Mouse (Mus musculus) MEL (cell line): ENCODE data around the gene Ormdl2. TPM values are rescaled to one million over a fixed set of nuclear protein-coding genes. Genes with fewer than 3 reads are reported as not detected.

ENCODE experiments used
- DNase-seq: peaks from one replicate; pipeline ENCODE4 v3.0.0; 2011; ENCODE audit warnings: low read depth, low spot score
- H3K27ac ChIP-seq: 2 replicates; pipeline ENCODE4 v1.5.1; 2012; ENCODE audit warnings: low read depth, mild to moderate bottlenecking, control low read depth, low read length, moderate library complexity; ENCODE audit not compliant: control insufficient read depth
- H3K27me3 ChIP-seq, 2 experiments: fragments of 150-350 bp in 1 of 2; sonication (generic) in 1 of 2; 2 replicates each; pipeline ENCODE4 v1.6.1; 2012; ENCODE audit warnings: low read length in 2 of 2, mild to moderate bottlenecking in 2 of 2, improper control_type of control experiment in 1 of 2, moderate library complexity in 1 of 2; ENCODE audit not compliant: insufficient read depth in 2 of 2, control insufficient read depth in 1 of 2
- H3K36me3 ChIP-seq, 2 experiments: 2 replicates each; pipeline ENCODE4 v1.6.1; 2012 to 2014; ENCODE audit warnings: low read length in 2 of 2, improper control_type of control experiment in 1 of 2, inconsistent platforms in 1 of 2, mild to moderate bottlenecking in 1 of 2; ENCODE audit not compliant: insufficient read depth in 2 of 2, control insufficient read depth in 1 of 2
- H3K4me1 ChIP-seq, 2 experiments: fragments of 150-350 bp in 1 of 2; sonication (generic) in 1 of 2; 2 replicates each; pipeline ENCODE4 v1.6.1; 2012; ENCODE audit warnings: low read length in 2 of 2, improper control_type of control experiment in 1 of 2, mild to moderate bottlenecking in 1 of 2; ENCODE audit not compliant: insufficient read depth in 2 of 2, control insufficient read depth in 1 of 2
- H3K4me3 ChIP-seq, 2 experiments: fragments of 150-350 bp in 1 of 2; sonication (generic) in 1 of 2; 2 replicates each; pipeline ENCODE4 v1.5.1; 2012; ENCODE audit warnings: low read depth in 2 of 2, low read length in 2 of 2, mild to moderate bottlenecking in 2 of 2, moderate library complexity in 2 of 2, control low read depth in 1 of 2, improper control_type of control experiment in 1 of 2; ENCODE audit not compliant: control insufficient read depth in 1 of 2, insufficient read depth in 1 of 2
- H3K79me2 ChIP-seq: 2 replicates; pipeline ENCODE4 v1.6.1; 2012; ENCODE audit warnings: mild to moderate bottlenecking, low read length, moderate library complexity; ENCODE audit not compliant: control insufficient read depth, poor library complexity, insufficient read depth
- H3K9ac ChIP-seq: 2 replicates; pipeline ENCODE4 v1.6.1; 2012; ENCODE audit warnings: low read depth, mild to moderate bottlenecking, control low read depth, low read length, moderate library complexity; ENCODE audit not compliant: control insufficient read depth, poor library complexity, severe bottlenecking
- H3K9me3 ChIP-seq: fragments of 150-350 bp; sonication (generic); replicated peaks from 2 replicates; pipeline ENCODE4 v1.6.1; 2012; ENCODE audit warnings: mild to moderate bottlenecking, low read length, improper control_type of control experiment, moderate library complexity; ENCODE audit not compliant: insufficient read depth
- CTCF ChIP-seq, 3 experiments: IDR thresholded peaks in 2 of 3; conservative IDR thresholded peaks in 1 of 3; 2 replicates each; pipeline ENCODE4 v1.5.1; 2011 to 2012; ENCODE audit warnings: low read length in 3 of 3, low read depth in 2 of 3, mild to moderate bottlenecking in 2 of 3, improper control_type of control experiment in 1 of 3, inconsistent platforms in 1 of 3, mixed read lengths in 1 of 3, moderate library complexity in 1 of 3; ENCODE audit not compliant: control insufficient read depth in 1 of 3, insufficient read depth in 1 of 3, poor library complexity in 1 of 3, severe bottlenecking in 1 of 3
- GABPA ChIP-seq: IDR thresholded peaks from 2 replicates; pipeline ENCODE4 v1.6.1; 2012; ENCODE audit warnings: low read depth, mild to moderate bottlenecking, inconsistent platforms, low read length, improper control_type of control experiment, moderate library complexity
- GATA1 ChIP-seq: IDR thresholded peaks from 2 replicates; pipeline ENCODE4 v1.6.1; 2011; ENCODE audit warnings: low read depth, low read length, improper control_type of control experiment
- HCFC1 ChIP-seq: IDR thresholded peaks from 2 replicates; pipeline ENCODE4 v1.6.1; 2012; ENCODE audit warnings: low read depth, mild to moderate bottlenecking, inconsistent platforms, low read length, improper control_type of control experiment, moderate library complexity
- JUND ChIP-seq: IDR thresholded peaks from 2 replicates; pipeline ENCODE4 v1.6.1; 2011; ENCODE audit warnings: low read depth, mild to moderate bottlenecking, improper control_type of control experiment, low read length
- KAT2A ChIP-seq: conservative IDR thresholded peaks from 2 replicates; pipeline ENCODE4 v1.6.1; 2012; ENCODE audit warnings: low read depth, low read length, improper control_type of control experiment, inconsistent platforms
- MAX ChIP-seq: IDR thresholded peaks from 2 replicates; pipeline ENCODE4 v1.6.1; 2011; ENCODE audit warnings: low read length, improper control_type of control experiment
- MEF2A ChIP-seq: IDR thresholded peaks from 2 replicates; pipeline ENCODE4 v1.6.1; 2014; ENCODE audit warnings: low read depth, mild to moderate bottlenecking, inconsistent platforms, low read length, improper control_type of control experiment; ENCODE audit not compliant: poor library complexity, insufficient replicate concordance, severe bottlenecking; ENCODE audit errors: extremely low read depth
- MXI1 ChIP-seq: IDR thresholded peaks from 2 replicates; pipeline ENCODE4 v1.6.1; 2011; ENCODE audit warnings: mild to moderate bottlenecking, low read depth, low read length, improper control_type of control experiment
- NELFE ChIP-seq: IDR thresholded peaks from 2 replicates; pipeline ENCODE4 v1.6.1; 2011; ENCODE audit warnings: low read depth, low read length, improper control_type of control experiment
- POLR2A ChIP-seq, 2 experiments: IDR thresholded peaks; 2 replicates each; pipeline ENCODE4 v1.6.1; 2011 to 2012; ENCODE audit warnings: low read length in 2 of 2, mild to moderate bottlenecking in 2 of 2, control low read depth in 1 of 2, improper control_type of control experiment in 1 of 2, low read depth in 1 of 2, moderate library complexity in 1 of 2; ENCODE audit not compliant: control insufficient read depth in 1 of 2, insufficient read depth in 1 of 2, poor library complexity in 1 of 2
- POLR2AphosphoS5 ChIP-seq: IDR thresholded peaks from 2 replicates; pipeline ENCODE4 v1.6.1; 2012; ENCODE audit warnings: low read depth, borderline replicate concordance, mild to moderate bottlenecking, inconsistent platforms, low read length, moderate library complexity, mixed read lengths
- RAD21 ChIP-seq: IDR thresholded peaks from 2 replicates; pipeline ENCODE4 v1.6.1; 2011; ENCODE audit warnings: mild to moderate bottlenecking, low read depth, low read length, improper control_type of control experiment
- SMC3 ChIP-seq: IDR thresholded peaks from 2 replicates; pipeline ENCODE4 v1.6.1; 2011; ENCODE audit warnings: low read depth, low read length, improper control_type of control experiment
- TAL1 ChIP-seq: IDR thresholded peaks from 2 replicates; pipeline ENCODE4 v1.6.1; 2012; ENCODE audit warnings: mild to moderate bottlenecking, inconsistent platforms, low read length, moderate library complexity, mixed read lengths
- TBP ChIP-seq: IDR thresholded peaks from 2 replicates; pipeline ENCODE4 v1.8.0; 2011; ENCODE audit warnings: low read depth, low read length, improper control_type of control experiment
- USF2 ChIP-seq, 2 experiments: IDR thresholded peaks; 2 replicates each; pipeline ENCODE4 v1.6.1; 2011 to 2012; ENCODE audit warnings: improper control_type of control experiment in 2 of 2, low read length in 2 of 2, borderline replicate concordance in 1 of 2, inconsistent platforms in 1 of 2, low read depth in 1 of 2, mild to moderate bottlenecking in 1 of 2; ENCODE audit not compliant: insufficient read depth in 1 of 2
- ZNF384 ChIP-seq: IDR thresholded peaks from 2 replicates; pipeline ENCODE4 v1.6.1; 2012; ENCODE audit warnings: low read depth, mild to moderate bottlenecking, inconsistent platforms, low read length, improper control_type of control experiment
- polyA plus RNA-seq, 2 experiments: library from polyadenylated mRNA; stranded (reverse) in 1 of 2; unstranded in 1 of 2; fragments of >175 nt in 1 of 2; fragments of >200 nt in 1 of 2; gene quantifications; 2 replicates each; pipeline versions ENCODE4 v1.2.1 to v1.2.4; 2012; ENCODE audit warnings: low replicate concordance in 2 of 2, low read depth in 1 of 2; ENCODE audit not compliant: insufficient read length in 2 of 2, insufficient read depth in 1 of 2, missing spikeins in 1 of 2
- total RNA-seq: library from RNA; depleted of rRNA; stranded (reverse); fragments of 300-350 nt; gene quantifications from 2 replicates; pipeline ENCODE4 v1.2.3, GENCODE M21; 2012

The Ormdl2 gene
- total and polyA plus RNA-seq, 3 experiments: 100 to 278 (median 114) TPM

DNA sequence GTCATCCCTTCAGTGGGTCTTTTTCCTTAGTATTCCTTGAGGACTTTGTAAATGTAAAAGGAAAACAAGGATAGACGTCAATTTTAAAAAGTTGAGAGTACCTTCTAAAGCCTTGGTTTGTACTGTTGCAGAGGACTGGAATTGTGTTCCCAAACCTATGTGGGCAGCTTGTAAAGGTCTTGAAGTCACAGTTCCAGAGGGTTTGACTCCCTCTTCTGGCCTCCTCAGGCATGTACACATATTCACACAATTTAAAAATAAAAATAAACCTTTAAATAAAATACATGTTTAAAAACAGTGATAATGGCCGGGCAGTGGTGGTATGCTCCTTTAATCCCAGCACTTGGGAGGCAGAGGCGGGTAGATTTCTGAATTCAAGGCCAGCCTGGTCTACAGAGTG is 44.6 kb upstream of the Ormdl2 start:
- Histone ChIP-seq H3K27me3 (no peaks in the 10 kb centered on the region), H3K9me3 (no peaks in the 10 kb centered on the region), H3K9ac (no peak overlapping the region), H3K4me1 (no peaks in the 10 kb centered on the region; a peak in 1 of 4 replicates), H3K4me3 (no peak overlapping the region), H3K27ac (no peak overlapping the region), H3K36me3 (peaks cover 0 to 16% of the 10 kb centered on the region in 2 experiments; a peak in 2 of 4 replicates), H3K79me2 (no peaks in the 10 kb centered on the region)
- peak; percentile 49 for DNase-seq
- TF ChIP-seq RAD21 (peak; percentile 35), SMC3 (peak; percentile 40), CTCF (IDR thresholded peaks at IDR 0.05 in 2 of 3, conservative IDR thresholded peaks at IDR 0.05 in 1 of 3; ENCODE audit: control insufficient read depth in 1 of 3, insufficient read depth in 1 of 3, low read depth in 2 of 3, low read length in 3 of 3, poor library complexity in 1 of 3, severe bottlenecking in 1 of 3) (peak in 2 of 3 experiments; percentile 11 to 50; a peak in 3 of 6 replicates), NELFE (no peak), MAX (no peak)

DNA sequence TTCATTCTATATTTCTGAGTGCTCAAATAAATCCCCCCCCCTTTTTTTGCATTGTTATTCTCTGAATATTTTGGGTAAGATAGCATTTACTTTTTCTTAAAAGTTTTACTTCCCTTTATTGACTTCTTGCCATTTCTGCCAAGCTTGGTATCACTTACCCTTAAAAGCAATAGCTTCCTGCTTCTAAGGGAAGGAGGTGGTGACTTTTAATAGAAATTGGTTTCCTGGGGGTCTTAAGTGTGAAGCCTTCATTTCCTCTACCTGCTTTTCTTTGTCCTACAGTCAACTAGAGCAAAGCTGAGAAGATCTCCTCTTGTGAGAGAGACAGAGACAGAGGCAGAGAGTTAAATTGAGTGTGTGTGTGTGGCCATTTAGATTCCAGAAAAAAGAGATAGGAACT is 39.7 kb upstream of the Ormdl2 start:
- H3K4me3 ChIP-seq: no peak overlapping the region
- TF ChIP-seq POLR2A (IDR thresholded peaks at IDR 0.05; ENCODE audit: control insufficient read depth in 1 of 2, insufficient read depth in 1 of 2, low read depth in 1 of 2, low read length in 2 of 2, poor library complexity in 1 of 2): no peak
- no peak for TF ChIP-seq TAL1
- TF ChIP-seq KAT2A: no peak
- no peak for TF ChIP-seq MXI1
- TF ChIP-seq ZNF384: no peak
- no peak for TF ChIP-seq TBP
- no peak for TF ChIP-seq JUND
- no peak for TF ChIP-seq GATA1
- no peak for TF ChIP-seq MAX
- no peak for TF ChIP-seq SMC3
- TF ChIP-seq GABPA: no peak
- no peak for TF ChIP-seq HCFC1
- no peak for TF ChIP-seq NELFE
- no peak for TF ChIP-seq POLR2AphosphoS5
- no peak for TF ChIP-seq USF2 (IDR thresholded peaks at IDR 0.05; ENCODE audit: borderline replicate concordance in 1 of 2, insufficient read depth in 1 of 2, low read depth in 1 of 2, low read length in 2 of 2)
- no peak for TF ChIP-seq MEF2A
- TF ChIP-seq, all 39 proteins: peak for 0
- peaks cover 0 to 2% of the 10 kb centered on the region in 2 experiments; a peak in 2 of 4 replicates for H3K4me1 ChIP-seq
- H3K79me2 ChIP-seq: no peaks in the 10 kb centered on the region
- H3K27ac ChIP-seq: no peak overlapping the region
- DNase-seq: no peak
- H3K36me3 ChIP-seq: peaks cover 6 to 37% of the 10 kb centered on the region in 2 experiments
- H3K9me3 ChIP-seq: no peaks in the 10 kb centered on the region
- no peak overlapping the region for H3K9ac ChIP-seq
- no peaks in the 10 kb centered on the region for H3K27me3 ChIP-seq
